Comparison of ENCODE assay signal across 19 mouse cellular contexts in the genomic region with DNA sequence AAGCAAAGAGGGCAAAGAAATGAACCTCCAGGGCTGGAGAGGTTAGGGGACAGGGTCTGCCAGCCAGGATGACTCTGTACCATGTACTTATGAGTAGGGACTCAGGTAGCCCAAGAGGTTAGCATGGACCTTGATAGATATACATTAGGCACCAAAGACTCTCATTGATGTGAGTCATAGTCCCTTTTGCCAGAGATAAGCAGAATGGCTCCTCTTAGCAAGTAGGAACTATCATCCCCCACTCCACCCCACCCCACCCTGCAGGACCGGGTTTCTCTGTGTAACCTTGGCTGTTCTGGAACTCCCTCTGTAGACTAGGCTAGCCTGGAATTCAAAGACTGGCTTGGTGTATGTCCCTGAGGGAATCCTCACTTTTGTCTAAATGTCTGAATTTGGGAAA. TPM values are rescaled to one million over a fixed set of nuclear protein-coding genes. Genes with fewer than 3 reads are reported as not detected.
DNase-seq lines count a peak whose midpoint lies in the region; ATAC-seq and TF ChIP-seq lines count a peak whose summit lies in the region.
"Had no signal": no experiment of that assay in that cellular context is flagged by ENCODE, and none has a peak within 500 bp of the region (broad histone marks: within the 10 kb centered on the region; RNA-seq: fewer than 3 reads in every experiment).

No protein-coding gene starts in this region.

- peaks cover 26% of the 10 kb centered on the region for H3K4me1 ChIP-seq in embryonic facial prominence, embryonic 10.5 days
- H3K4me1 ChIP-seq in liver, embryonic 15.5 days (replicated peaks), result peaks cover 71% of the 10 kb centered on the region
- H3K4me1 ChIP-seq in intestine, embryonic 16.5 days (ENCODE audit: control insufficient read depth, insufficient read depth, low read length), result peaks cover 23% of the 10 kb centered on the region

- WGBS in embryonic facial prominence, embryonic 10.5 days, result 68% methylated on average over 1 of the region's 1 CpGs
- 3% methylated on average over 1 of the region's 1 CpGs for WGBS in liver, embryonic 15.5 days (ENCODE audit: insufficient replicate concordance)
- 33% methylated on average over 1 of the region's 1 CpGs for WGBS in intestine, embryonic 16.5 days

- no peaks in the 10 kb centered on the region for H3K27me3 ChIP-seq in embryonic facial prominence, embryonic 10.5 days (replicated peaks; ENCODE audit: low read depth, poor library complexity, severe bottlenecking)
- no peaks in the 10 kb centered on the region for H3K27me3 ChIP-seq in liver, embryonic 15.5 days
- H3K27me3 ChIP-seq in intestine, embryonic 16.5 days (replicated peaks; ENCODE audit: control insufficient read depth, insufficient read depth, low read length), result no peaks in the 10 kb centered on the region
- H3K27me3 ChIP-seq: neural tube, embryonic 13.5 days; Patski had no signal

- H3K36me3 ChIP-seq in embryonic facial prominence, embryonic 10.5 days (replicated peaks), result peaks cover 12% of the 10 kb centered on the region
- peaks cover 8% of the 10 kb centered on the region for H3K36me3 ChIP-seq in liver, embryonic 15.5 days (replicated peaks)
- H3K36me3 ChIP-seq in intestine, embryonic 16.5 days (ENCODE audit: control insufficient read depth, insufficient read depth, low read length), result 0 out of 2 replicates have a peak, but pooled peaks cover 3% of the 10 kb centered on the region

- H3K4me3 ChIP-seq in gastrocnemius, adult 2 months, result no peak overlapping the region
- no peak overlapping the region for H3K4me3 ChIP-seq in embryonic facial prominence, embryonic 10.5 days
- H3K4me3 ChIP-seq in liver, embryonic 15.5 days (replicated peaks), result 0 out of 2 replicates have a peak overlapping the region, but pooled peaks have one; percentile 6
- no peak overlapping the region for H3K4me3 ChIP-seq in intestine, embryonic 16.5 days (ENCODE audit: low read length)

- H3K27ac ChIP-seq in gastrocnemius, adult 2 months, result no peak overlapping the region
- H3K27ac ChIP-seq in embryonic facial prominence, embryonic 10.5 days (replicated peaks), result peak overlapping the region; percentile 44; the same call in 1 of the 2 replicates
- peak overlapping the region; percentile 93 for H3K27ac ChIP-seq in liver, embryonic 15.5 days (replicated peaks)
- no peak overlapping the region for H3K27ac ChIP-seq in intestine, embryonic 16.5 days (ENCODE audit: low read length)
- H3K27ac ChIP-seq: kidney, postnatal 0 days had no signal

- peak overlapping the region; percentile 40; the same call in 1 of the 2 replicates for H3K9ac ChIP-seq in liver, embryonic 15.5 days
- H3K9ac ChIP-seq in intestine, embryonic 16.5 days (ENCODE audit: low read depth, low read length), result no peak overlapping the region

- H3K9me3 ChIP-seq in embryonic facial prominence, embryonic 10.5 days, result no peaks in the 10 kb centered on the region
- H3K9me3 ChIP-seq in liver, embryonic 15.5 days (replicated peaks), result no peaks in the 10 kb centered on the region
- no peaks in the 10 kb centered on the region for H3K9me3 ChIP-seq in intestine, embryonic 16.5 days (ENCODE audit: control insufficient read depth, low read length)
- H3K9me3 ChIP-seq: neural tube, embryonic 13.5 days had no signal

- no peak for TF ChIP-seq CTCF in gastrocnemius, adult 2 months (IDR thresholded peaks at IDR 0.05)

- intact Hi-C loops in gastrocnemius, adult 2 months (cut with DNase I), result no loop called here

- peak overlapping the region; percentile 77 for H3K4me2 ChIP-seq in liver, embryonic 15.5 days
- H3K4me2 ChIP-seq in intestine, embryonic 16.5 days (ENCODE audit: low read depth, low read length), result no peak overlapping the region

- peak; percentile 10 for DNase-seq in gastrocnemius, adult 2 months
- no peak for DNase-seq in gastrocnemius, postnatal 4 days (ENCODE audit: low spot score in 2 of 2)
- peak; percentile 46 for DNase-seq in ES-CJ7 (ENCODE audit: low read depth, low spot score)
- no peak for DNase-seq in embryonic facial prominence, embryonic 10.5 days (ENCODE audit: low spot score)
- DNase-seq in layer of hippocampus, adult 9-11 months, result no peak
- no peak for DNase-seq in thymus, postnatal 14 days
- DNase-seq: heart, adult 18-20 months; lung, adult 2 months; thymus, adult 2 months had no signal

- peak; percentile 19 for ATAC-seq in liver, embryonic 15.5 days (ENCODE audit: insufficient read depth)
- ATAC-seq in intestine, embryonic 16.5 days, result no peak
- ATAC-seq: Patski had no signal

RNA-seq across cellular contexts. Expression of a gene that starts 1.3 kb away (rescaled TPM):
- total RNA-seq in gastrocnemius, adult 2 months (2021), result 10 to 100 TPM; 18.4 to 19.0 TPM
- total RNA-seq in gastrocnemius, postnatal 4 days (2021), result 10 to 100 TPM; 15.5 to 16.7 TPM
- polyA plus RNA-seq in embryonic facial prominence, embryonic 10.5 days (2016; fragmentation: Nextera tagmentation; extraction: Ambion mirVana), result 12.5 and 13.6 TPM in 2 replicates
- 4.7 and 5.8 TPM in 2 replicates for polyA plus RNA-seq in liver, embryonic 15.5 days (2015; fragmentation: Nextera tagmentation; extraction: Ambion mirVana)
- 7.4 and 8.4 TPM in 2 replicates for polyA plus RNA-seq in intestine, embryonic 16.5 days (2015; fragmentation: Nextera tagmentation; extraction: Ambion mirVana)

RNA-seq across cellular contexts. Expression of a gene that starts 4.5 kb away (rescaled TPM):
- 10 to 100 TPM; 35.6 to 37.7 TPM for total RNA-seq in gastrocnemius, adult 2 months (2021)
- total RNA-seq in gastrocnemius, postnatal 4 days (2021), result 10 to 100 TPM; 26.2 to 26.4 TPM
- polyA plus RNA-seq in embryonic facial prominence, embryonic 10.5 days (2016; fragmentation: Nextera tagmentation; extraction: Ambion mirVana), result 25.5 and 26.3 TPM in 2 replicates
- polyA plus RNA-seq in liver, embryonic 15.5 days (2015; fragmentation: Nextera tagmentation; extraction: Ambion mirVana), result 3.3 and 5.0 TPM in 2 replicates
- 21.0 and 23.5 TPM in 2 replicates for polyA plus RNA-seq in intestine, embryonic 16.5 days (2015; fragmentation: Nextera tagmentation; extraction: Ambion mirVana)

RNA-seq across cellular contexts. Expression of a gene that starts 14.0 kb away (rescaled TPM):
- total RNA-seq in gastrocnemius, adult 2 months (2021), result not detected
- total RNA-seq in gastrocnemius, postnatal 4 days (2021), result not detected
- polyA plus RNA-seq in embryonic facial prominence, embryonic 10.5 days (2016; fragmentation: Nextera tagmentation; extraction: Ambion mirVana), result 0.98 and 1.3 TPM in 2 replicates
- polyA plus RNA-seq in liver, embryonic 15.5 days (2015; fragmentation: Nextera tagmentation; extraction: Ambion mirVana), result 0.15 and 0.28 TPM in 2 replicates
- 0.23 and 0.65 TPM in 2 replicates for polyA plus RNA-seq in intestine, embryonic 16.5 days (2015; fragmentation: Nextera tagmentation; extraction: Ambion mirVana)
- total RNA-seq: heart, adult 18-20 months; heart, postnatal 25 days; layer of hippocampus, postnatal 10 days; left cerebral cortex, postnatal 25 days had no signal
- polyA plus RNA-seq: frontal cortex, adult 2 months; neural tube, embryonic 13.5 days had no signal

RNA-seq across cellular contexts. Expression of a gene that starts 36.4 kb away (rescaled TPM):
- 10 to 100 TPM; 28.4 to 32.3 TPM for total RNA-seq in gastrocnemius, adult 2 months (2021)
- 10 to 100 TPM; 91.3 to 93.9 TPM for total RNA-seq in gastrocnemius, postnatal 4 days (2021)
- 81.8 and 83.5 TPM in 2 replicates for polyA plus RNA-seq in embryonic facial prominence, embryonic 10.5 days (2016; fragmentation: Nextera tagmentation; extraction: Ambion mirVana)
- polyA plus RNA-seq in liver, embryonic 15.5 days (2015; fragmentation: Nextera tagmentation; extraction: Ambion mirVana), result 64.0 and 69.3 TPM in 2 replicates
- 135 and 158 TPM in 2 replicates for polyA plus RNA-seq in intestine, embryonic 16.5 days (2015; fragmentation: Nextera tagmentation; extraction: Ambion mirVana)

RNA-seq across cellular contexts. Expression of a gene that starts 55.9 kb away (rescaled TPM):
- total RNA-seq in gastrocnemius, adult 2 months (2021), result not detected
- not detected for total RNA-seq in gastrocnemius, postnatal 4 days (2021)
- not detected in 2 replicates for polyA plus RNA-seq in embryonic facial prominence, embryonic 10.5 days (2016; fragmentation: Nextera tagmentation; extraction: Ambion mirVana)
- not detected in 2 replicates for polyA plus RNA-seq in liver, embryonic 15.5 days (2015; fragmentation: Nextera tagmentation; extraction: Ambion mirVana)
- polyA plus RNA-seq in intestine, embryonic 16.5 days (2015; fragmentation: Nextera tagmentation; extraction: Ambion mirVana), result not detected in 2 replicates
- total RNA-seq: heart, adult 18-20 months; heart, postnatal 25 days; layer of hippocampus, postnatal 10 days had no signal
- polyA plus RNA-seq: C2C12; kidney, postnatal 0 days; neural tube, embryonic 13.5 days; Patski had no signal

Comparison
In these comparisons a context has a peak if more than half of its experiments do, and no peak if none do; other contexts are left out.
1. DNase-seq: peak in gastrocnemius, adult 2 months (single experiment) and ES-CJ7 (single experiment); none in gastrocnemius, postnatal 4 days (0 of 2), embryonic facial prominence, embryonic 10.5 days (single experiment), layer of hippocampus, adult 9-11 months (single experiment) and thymus, postnatal 14 days (single experiment).
2. H3K27ac ChIP-seq: peak in embryonic facial prominence, embryonic 10.5 days (single experiment) and liver, embryonic 15.5 days (single experiment); none in gastrocnemius, adult 2 months (single experiment) and intestine, embryonic 16.5 days (single experiment).